Mouse (Mus musculus) spleen, adult 2 months (tissue): ENCODE measurements around the gene Selenoh.

ENCODE experiments used
- CTCF ChIP-seq: fragments of 200-500 bp; IDR thresholded peaks from 2 replicates; pipeline ENCODE4 v1.5.1; 2011; ENCODE audit warnings: mild to moderate bottlenecking, inconsistent platforms; ENCODE audit not compliant: insufficient read depth, insufficient read length, insufficient replicate concordance; ENCODE audit errors: extremely low read depth
- POLR2A ChIP-seq: fragments of 200-500 bp; IDR thresholded peaks from 2 replicates; pipeline ENCODE4 v1.6.1; 2011; ENCODE audit warnings: low read depth, low read length, inconsistent platforms

GRCm38 (mm10) chr2:84677270-84677967 lies 6.8 kb upstream of the Selenoh start:
- TF ChIP-seq CTCF = 0 out of 2 replicates have a peak, but pooled peaks have one; percentile 0
- no peak for TF ChIP-seq POLR2A
